Mouse (Mus musculus): ENCODE measurements around the gene Vmn1r148. TPM values are rescaled to one million over a fixed set of nuclear protein-coding genes. Genes with fewer than 3 reads are reported as not detected.
"Not testable (repeated sequence)": the region's sequence is repeated elsewhere in the genome, so short reads cannot be mapped to it uniquely, and the experiment has no call there.

Vmn1r148 gene
- total RNA-seq (2014; rRNA removed) (not detected in 2 replicates), polyA plus RNA-seq (2012; rRNA removed) (not detected in 2 replicates)

DNA sequence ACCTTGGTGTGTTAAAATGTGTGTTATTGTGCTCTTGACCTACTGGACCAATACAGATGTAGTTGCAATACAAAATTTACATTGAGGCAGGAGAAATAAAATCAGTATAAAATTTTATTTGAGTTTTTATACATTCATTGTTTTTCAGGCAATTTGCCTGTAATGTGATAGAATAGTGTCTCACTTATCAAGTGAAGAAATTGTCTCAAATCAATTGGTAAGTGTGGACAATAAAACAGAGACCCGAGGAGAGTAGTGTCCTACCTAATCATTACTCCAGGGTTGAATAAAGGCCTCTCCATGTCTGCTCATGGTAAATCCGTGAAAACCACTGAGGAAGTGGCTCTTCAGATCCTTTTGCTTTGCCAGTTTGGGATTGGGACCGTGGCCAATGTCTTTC, at the start of gene Vmn1r148:
Gene Vmn1r148, plus strand, starts transcription at position 301 of the 400 bp plus-strand sequence.
- H3K9ac ChIP-seq (ENCODE audit: low read depth, low read length); H3K36me3 ChIP-seq (ENCODE audit: control insufficient read depth, insufficient read depth, low read length); H3K4me1 ChIP-seq (ENCODE audit: control insufficient read depth, insufficient read depth, low read length); H3K4me3 ChIP-seq (ENCODE audit: insufficient read depth, low read depth, low read length); H3K27me3 ChIP-seq (ENCODE audit: control insufficient read depth, insufficient read depth, low read length); H3K79me2 ChIP-seq (ENCODE audit: control insufficient read depth, insufficient read depth, low read length); DNase-seq (ENCODE audit: extremely low read depth, low read depth, low spot score); H3K27ac ChIP-seq (replicated peaks; ENCODE audit: insufficient read depth, low read depth, low read length): not testable (repeated sequence)
- no CpG with 5 or more reads among the region's 3 CpGs for WGBS

DNA sequence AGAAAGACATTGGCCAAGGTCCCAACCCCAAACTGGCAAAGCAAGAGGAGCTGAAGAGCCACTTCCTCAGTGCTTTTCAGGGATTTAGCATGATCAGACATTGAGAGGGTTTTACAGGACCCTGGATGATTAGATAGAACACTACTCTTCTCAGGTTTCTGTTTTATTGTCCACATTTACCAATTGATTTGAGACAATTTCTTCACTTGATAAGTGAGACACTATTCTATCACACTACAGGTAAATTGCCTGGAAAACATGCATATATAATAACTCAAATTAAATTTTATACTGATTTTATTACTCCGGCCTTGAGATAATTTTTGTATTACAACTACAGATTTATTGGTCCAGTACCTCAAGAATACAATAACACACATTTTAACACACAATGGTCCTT, 42.4 kb upstream of the Vmn1r148 start, which contains the start of gene Gm8660:
Gene Gm8660, minus strand, starts transcription at position 101 of the 400 bp plus-strand sequence.
- WGBS, result no CpG with 5 or more reads among the region's 1 CpGs
- H3K4me1 ChIP-seq (ENCODE audit: control insufficient read depth, insufficient read depth, low read length); H3K27me3 ChIP-seq (ENCODE audit: control insufficient read depth, insufficient read depth, low read length); H3K27ac ChIP-seq (replicated peaks; ENCODE audit: insufficient read depth, low read depth, low read length); DNase-seq (ENCODE audit: extremely low read depth, low read depth, low spot score); H3K4me3 ChIP-seq (ENCODE audit: insufficient read depth, low read depth, low read length); H3K79me2 ChIP-seq (ENCODE audit: control insufficient read depth, insufficient read depth, low read length); H3K9ac ChIP-seq (ENCODE audit: low read depth, low read length); H3K36me3 ChIP-seq (ENCODE audit: control insufficient read depth, insufficient read depth, low read length): not testable (repeated sequence)

DNA sequence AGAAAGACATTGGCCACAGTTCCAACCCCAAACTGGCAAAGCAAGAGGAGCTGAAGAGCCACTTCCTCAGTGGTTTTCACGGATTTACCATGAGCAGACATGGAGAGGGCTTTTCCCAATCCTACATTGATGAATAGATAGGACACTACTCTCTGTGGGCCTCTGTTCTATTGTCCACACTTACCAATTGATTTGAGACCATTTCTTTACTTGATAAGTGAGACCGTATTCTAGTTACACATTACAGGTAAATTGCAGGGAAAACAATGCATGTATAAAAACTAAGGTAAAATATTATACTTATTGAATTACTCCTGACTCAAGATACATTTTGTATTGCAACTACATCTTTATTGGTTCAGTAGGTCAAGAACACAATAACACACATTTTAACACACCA, 24.7 kb downstream of the Vmn1r148 start, which contains the start of gene Vmn1r149:
Gene Vmn1r149, minus strand, starts transcription at position 101 of the 400 bp plus-strand sequence.
- not testable (repeated sequence) for H3K4me1 ChIP-seq (ENCODE audit: control insufficient read depth, insufficient read depth, low read length)
- no CpG with 5 or more reads among the region's 2 CpGs for WGBS

GRCm38 (mm10) chr7:22463975-22464374, 50.6 kb downstream of the Vmn1r148 start, which contains the start of gene Gm10665:
Gene Gm10665 (minus strand): TSS chr7:22464075.
- not testable (repeated sequence) for H3K79me2 ChIP-seq (ENCODE audit: control insufficient read depth, insufficient read depth, low read length); H3K4me1 ChIP-seq (ENCODE audit: control insufficient read depth, insufficient read depth, low read length); H3K27ac ChIP-seq (replicated peaks; ENCODE audit: insufficient read depth, low read depth, low read length); H3K36me3 ChIP-seq (ENCODE audit: control insufficient read depth, insufficient read depth, low read length); H3K9ac ChIP-seq (ENCODE audit: low read depth, low read length); DNase-seq (ENCODE audit: extremely low read depth, low read depth, low spot score); H3K27me3 ChIP-seq (ENCODE audit: control insufficient read depth, insufficient read depth, low read length); H3K4me3 ChIP-seq (ENCODE audit: insufficient read depth, low read depth, low read length)
- WGBS, result no CpG with 5 or more reads among the region's 5 CpGs

More for the DNA sequence above, 24.7 kb downstream of the Vmn1r148 start, which contains the start of gene Vmn1r149:
- H3K9ac ChIP-seq (ENCODE audit: low read depth, low read length); DNase-seq (ENCODE audit: extremely low read depth, low read depth, low spot score); H3K4me3 ChIP-seq (ENCODE audit: insufficient read depth, low read depth, low read length); H3K79me2 ChIP-seq (ENCODE audit: control insufficient read depth, insufficient read depth, low read length); H3K27ac ChIP-seq (replicated peaks; ENCODE audit: insufficient read depth, low read depth, low read length); H3K27me3 ChIP-seq (ENCODE audit: control insufficient read depth, insufficient read depth, low read length); H3K36me3 ChIP-seq (ENCODE audit: control insufficient read depth, insufficient read depth, low read length): not testable (repeated sequence)

Other genes with a start within 250 kb of the Vmn1r148 start
- gene Vmn1r142, start 249.5 kb upstream of the Vmn1r148 start, total RNA-seq (2014; rRNA removed), result not detected in 2 replicates
- not detected in 2 replicates for gene Vmn1r142, start 249.5 kb upstream of the Vmn1r148 start, polyA plus RNA-seq (2012; rRNA removed)
- gene Vmn1r143, start 224.2 kb upstream of the Vmn1r148 start, total RNA-seq (2014; rRNA removed), result not detected in 2 replicates
- gene Vmn1r143, start 224.2 kb upstream of the Vmn1r148 start, polyA plus RNA-seq (2012; rRNA removed), result not detected in 2 replicates
- not detected in 2 replicates for gene Gm8653, start 212.3 kb upstream of the Vmn1r148 start, total RNA-seq (2014; rRNA removed)
- not detected in 2 replicates for gene Gm8653, start 212.3 kb upstream of the Vmn1r148 start, polyA plus RNA-seq (2012; rRNA removed)
- not detected in 2 replicates for gene Gm8453, start 184.1 kb upstream of the Vmn1r148 start, total RNA-seq (2014; rRNA removed)
- not detected in 2 replicates for gene Gm8453, start 184.1 kb upstream of the Vmn1r148 start, polyA plus RNA-seq (2012; rRNA removed)
- gene Gm4187, start 83.9 kb upstream of the Vmn1r148 start, total RNA-seq (2014; rRNA removed), result not detected in 2 replicates
- gene Gm4187, start 83.9 kb upstream of the Vmn1r148 start, polyA plus RNA-seq (2012; rRNA removed), result not detected in 2 replicates
- gene Gm8660, start 42.5 kb upstream of the Vmn1r148 start, total RNA-seq (2014; rRNA removed), result not detected in 2 replicates
- not detected in 2 replicates for gene Gm8660, start 42.5 kb upstream of the Vmn1r148 start, polyA plus RNA-seq (2012; rRNA removed)
- gene Vmn1r149, start 24.6 kb downstream of the Vmn1r148 start, total RNA-seq (2014; rRNA removed), result not detected in 2 replicates
- not detected in 2 replicates for gene Vmn1r149, start 24.6 kb downstream of the Vmn1r148 start, polyA plus RNA-seq (2012; rRNA removed)
- not detected in 2 replicates for gene Gm10665, start 50.5 kb downstream of the Vmn1r148 start, total RNA-seq (2014; rRNA removed)
- not detected in 2 replicates for gene Gm10665, start 50.5 kb downstream of the Vmn1r148 start, polyA plus RNA-seq (2012; rRNA removed)
- gene Vmn1r151, start 86.1 kb downstream of the Vmn1r148 start, total RNA-seq (2014; rRNA removed), result not detected in 2 replicates
- not detected in 2 replicates for gene Vmn1r151, start 86.1 kb downstream of the Vmn1r148 start, polyA plus RNA-seq (2012; rRNA removed)
- gene Vmn1r152, start 109.4 kb downstream of the Vmn1r148 start, total RNA-seq (2014; rRNA removed), result not detected in 2 replicates
- gene Vmn1r152, start 109.4 kb downstream of the Vmn1r148 start, polyA plus RNA-seq (2012; rRNA removed), result not detected in 2 replicates
- gene Gm8677, start 121.3 kb downstream of the Vmn1r148 start, total RNA-seq (2014; rRNA removed), result not detected in 2 replicates
- not detected in 2 replicates for gene Gm8677, start 121.3 kb downstream of the Vmn1r148 start, polyA plus RNA-seq (2012; rRNA removed)
- not detected in 2 replicates for gene Gm4201, start 151.8 kb downstream of the Vmn1r148 start, total RNA-seq (2014; rRNA removed)
- not detected in 2 replicates for gene Gm4201, start 151.8 kb downstream of the Vmn1r148 start, polyA plus RNA-seq (2012; rRNA removed)
- gene Gm4565, start 174.5 kb downstream of the Vmn1r148 start, total RNA-seq (2014; rRNA removed), result not detected in 2 replicates
- not detected in 2 replicates for gene Gm4565, start 174.5 kb downstream of the Vmn1r148 start, polyA plus RNA-seq (2012; rRNA removed)
- gene Vmn1r155, start 244.4 kb downstream of the Vmn1r148 start, total RNA-seq (2014; rRNA removed), result not detected in 2 replicates
- not detected in 2 replicates for gene Vmn1r155, start 244.4 kb downstream of the Vmn1r148 start, polyA plus RNA-seq (2012; rRNA removed)

All from liver, adult 2 months (tissue).